Mouse (Mus musculus) right cerebral cortex, postnatal 10 days (tissue): ENCODE measurements around the gene Eml1.

Source experiments
- DNase-seq, 2 experiments: peaks; one replicate each; pipeline ENCODE4 v3.0.0; 2021; ENCODE audit warnings: low spot score in 2 of 2

Gene Eml1

DNA sequence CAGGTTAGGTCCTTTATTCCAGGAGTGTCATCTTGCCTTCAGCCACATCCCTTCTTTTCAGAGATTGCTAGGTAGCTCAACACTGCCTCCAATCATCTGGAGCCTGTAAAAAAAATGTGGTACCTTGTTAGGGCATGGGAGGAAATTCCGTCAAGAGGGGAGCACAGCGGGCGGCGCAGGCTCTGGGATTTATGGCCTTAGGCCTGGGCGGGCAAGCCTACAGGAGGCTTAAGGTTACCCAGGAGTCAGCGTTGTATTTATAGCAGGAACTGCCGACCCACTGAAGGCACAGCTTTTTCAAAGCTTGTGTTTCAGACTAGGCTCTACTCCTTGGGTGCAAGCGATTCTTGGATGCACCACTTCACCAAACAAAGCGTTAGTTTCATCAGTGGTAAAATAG, 2.9 kb downstream of the Eml1 start:
- DNase-seq = no peak

DNA sequence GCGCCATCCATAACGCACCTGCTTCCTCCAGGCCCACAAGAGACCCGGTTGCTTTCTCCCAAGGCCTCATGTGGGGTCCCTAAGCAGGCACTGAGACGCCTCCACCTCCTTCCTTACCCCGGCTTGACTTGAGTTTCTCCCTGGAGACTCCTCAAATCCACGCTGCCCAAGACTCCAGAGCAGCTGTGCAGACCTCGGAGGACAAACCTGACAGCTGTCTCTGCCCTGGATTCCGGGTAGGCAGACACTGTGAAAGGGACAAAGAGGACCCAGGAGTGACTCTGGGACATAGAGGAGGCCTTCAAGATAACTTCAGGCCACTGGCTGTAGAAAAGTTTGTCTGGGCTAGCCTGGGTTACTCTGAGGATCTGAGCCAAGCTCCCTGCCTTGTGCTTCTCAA, 3.9 kb downstream of the Eml1 start:
- no peak for DNase-seq

GRCm38 (mm10) chr12:108378379-108379133, 7.8 kb downstream of the Eml1 start:
- peak; percentile 74 to 88 for DNase-seq

DNA sequence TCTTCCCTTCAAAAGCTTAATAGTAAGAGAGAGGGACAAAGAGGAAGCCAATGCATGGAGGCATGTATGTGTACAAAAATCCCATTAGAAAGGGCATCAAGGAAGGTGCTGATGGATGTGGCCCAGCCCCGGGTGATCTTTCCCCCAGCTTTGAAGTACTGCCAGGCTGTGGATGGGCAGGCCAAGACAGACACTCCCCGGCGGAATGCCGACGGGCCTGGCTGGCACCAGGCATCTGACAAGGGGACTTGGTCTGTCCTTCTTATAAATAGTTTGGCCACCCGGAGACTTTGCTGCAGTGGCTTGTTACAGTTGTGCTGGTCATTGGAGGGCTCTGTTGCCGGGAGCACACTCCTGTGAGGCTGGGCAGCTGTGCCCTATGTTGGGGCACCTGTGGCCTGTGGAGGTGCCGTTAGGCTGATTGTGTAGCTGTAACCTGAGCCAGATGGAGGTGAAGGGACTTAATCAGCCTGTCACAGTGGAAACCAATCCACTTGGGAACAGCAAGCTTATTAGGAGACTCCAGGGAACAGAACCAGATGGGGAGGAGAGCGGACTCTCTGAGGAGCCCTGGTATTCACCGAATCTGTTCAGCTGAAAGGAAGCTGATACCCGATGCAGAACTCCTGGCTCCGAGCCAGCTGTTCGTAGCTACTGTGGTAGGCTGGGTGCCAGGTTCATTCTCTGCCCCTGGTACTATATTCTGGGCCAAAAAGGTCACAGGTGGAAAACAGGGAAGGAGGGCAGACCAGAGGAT, 15.9 kb downstream of the Eml1 start:
- DNase-seq = peak in 1 of 2 experiments; percentile 55

DNA sequence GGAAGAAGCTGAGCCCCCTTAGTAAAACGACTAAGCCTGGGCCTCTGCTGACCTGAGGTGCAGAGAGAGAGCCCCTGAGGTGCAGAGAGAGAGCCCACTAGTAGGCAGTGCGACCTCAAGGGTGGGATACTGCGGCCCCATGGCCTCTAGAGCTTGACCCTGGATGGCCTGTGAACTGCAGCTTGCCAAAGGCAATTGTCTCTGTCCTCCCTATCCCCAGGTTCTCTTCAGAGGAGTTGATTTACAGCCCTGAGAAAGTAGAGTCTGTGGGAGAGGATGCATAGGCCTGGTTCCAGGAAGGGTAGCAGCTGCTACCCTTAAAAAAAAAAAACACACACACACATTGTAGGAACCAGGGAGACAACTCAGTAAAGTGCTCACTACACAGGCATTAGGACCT, 19.0 kb downstream of the Eml1 start:
- DNase-seq = no peak

- no peak for DNase-seq
These were observed 21.7 kb downstream of the Eml1 start for GRCm38 (mm10) chr12:108392254-108393044.

DNA sequence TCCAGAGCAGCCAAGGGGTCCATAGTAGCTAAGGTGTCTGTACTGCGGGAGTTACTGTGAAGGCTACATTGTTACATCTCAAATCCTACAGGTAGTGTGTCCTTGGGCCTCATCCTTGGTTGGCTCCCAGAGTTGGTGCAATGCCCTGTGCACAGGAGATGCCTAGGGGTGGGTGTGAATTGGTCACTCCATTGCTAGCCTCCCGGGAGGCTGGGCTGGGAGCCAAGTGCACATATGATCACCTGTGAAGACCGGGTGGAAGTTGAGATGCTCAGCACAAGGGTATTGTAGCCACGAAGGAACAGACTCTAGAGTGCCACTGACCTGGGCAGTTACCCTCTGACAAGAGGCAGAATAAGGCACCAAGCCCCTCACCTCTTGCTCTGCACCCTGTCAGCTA, 22.3 kb downstream of the Eml1 start:
- no peak for DNase-seq

- peak in 1 of 2 experiments; percentile 60 for DNase-seq
These were observed 22.9 kb downstream of the Eml1 start for GRCm38 (mm10) chr12:108393637-108394036.

- peak in 1 of 2 experiments; percentile 71 for DNase-seq
These were observed 24.0 kb downstream of the Eml1 start for GRCm38 (mm10) chr12:108394534-108395284.

GRCm38 (mm10) chr12:108395285-108395660, 24.5 kb downstream of the Eml1 start:
- peak; percentile 52 to 55 for DNase-seq

GRCm38 (mm10) chr12:108396081-108396947, 25.6 kb downstream of the Eml1 start:
- peak; percentile 77 to 88 for DNase-seq

DNA sequence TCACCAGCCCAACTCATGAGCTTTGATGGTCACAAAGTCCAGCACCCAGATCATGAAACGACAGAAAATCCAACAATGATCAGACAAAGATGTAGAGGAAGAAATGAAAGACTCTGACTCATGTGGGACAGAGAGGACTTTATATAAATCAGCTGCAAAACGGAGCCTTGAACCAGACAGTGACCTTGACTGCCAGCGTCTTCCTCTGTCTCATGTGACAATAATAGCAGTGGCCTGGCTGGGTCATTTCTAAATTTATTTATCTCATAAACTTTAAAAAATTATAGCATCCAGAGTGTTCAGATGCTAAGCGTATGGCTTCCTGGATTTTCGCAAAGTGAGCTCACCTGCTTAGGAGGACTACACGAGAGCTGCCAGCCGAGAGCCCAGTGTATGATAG, 27.9 kb downstream of the Eml1 start:
- DNase-seq = no peak

DNA sequence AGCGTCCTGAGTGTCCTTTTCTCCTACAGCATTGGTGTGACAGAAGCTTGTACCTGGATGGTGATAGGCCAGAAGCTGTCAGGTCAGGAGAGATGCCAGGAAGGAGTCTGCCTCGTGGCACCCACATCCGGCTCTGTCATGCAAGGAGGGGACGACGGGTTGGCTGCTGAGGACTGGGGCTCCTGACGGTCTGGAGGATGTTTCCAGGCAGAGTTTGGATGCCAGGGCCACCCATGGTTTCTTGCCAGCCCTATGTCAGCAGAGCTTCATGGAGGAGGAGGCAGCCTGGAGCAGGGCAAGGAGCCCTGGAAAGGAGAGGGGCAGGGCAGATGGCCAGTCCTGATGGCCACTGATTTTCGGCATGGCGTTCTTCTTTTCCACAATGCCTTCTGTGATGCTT, 28.4 kb downstream of the Eml1 start:
- no peak for DNase-seq

DNA sequence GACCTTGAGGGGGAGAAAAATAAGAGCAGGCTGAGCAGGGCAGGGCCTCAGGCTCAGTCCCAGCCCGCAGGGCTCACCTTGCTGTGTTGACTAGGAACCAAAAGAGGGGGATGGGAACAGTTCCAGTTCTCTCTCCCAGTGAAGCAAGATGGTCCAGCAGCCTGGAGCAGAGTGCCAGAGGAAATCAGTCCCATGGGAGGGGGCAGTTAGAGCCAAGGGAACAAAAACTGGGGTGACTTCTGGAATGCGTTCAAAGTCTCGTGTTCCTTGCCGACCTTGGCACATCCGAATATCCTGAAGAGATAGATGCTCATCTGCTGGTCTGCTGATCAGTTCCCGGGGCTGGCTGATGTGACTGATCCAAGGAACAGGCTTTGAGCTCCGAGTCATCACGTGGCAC, 30.2 kb downstream of the Eml1 start:
- DNase-seq = no peak

- DNase-seq = no peak
These were observed 33.2 kb downstream of the Eml1 start for GRCm38 (mm10) chr12:108403957-108404356.

DNA sequence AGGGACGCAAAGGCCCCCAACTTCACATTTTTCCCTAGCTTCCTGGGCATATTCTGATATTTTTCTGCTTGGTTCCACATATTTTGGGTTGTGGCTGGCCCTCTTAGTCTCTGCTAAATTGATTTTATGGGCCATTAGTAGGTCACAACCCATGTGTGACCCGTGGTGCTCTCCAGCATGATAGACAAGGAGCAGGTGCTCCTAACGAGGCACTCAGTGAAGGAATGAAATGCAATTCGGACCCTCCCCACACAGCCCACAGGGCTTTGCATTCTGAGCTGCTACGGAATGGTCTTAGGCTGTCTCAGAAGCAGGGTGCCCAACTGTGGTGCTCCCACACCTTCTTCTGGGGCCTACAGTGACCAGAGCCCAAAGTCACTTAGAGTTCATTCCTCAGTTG, 38.3 kb downstream of the Eml1 start:
- DNase-seq = no peak

- no peak for DNase-seq
These were observed 39.9 kb downstream of the Eml1 start for GRCm38 (mm10) chr12:108410416-108411208.

DNA sequence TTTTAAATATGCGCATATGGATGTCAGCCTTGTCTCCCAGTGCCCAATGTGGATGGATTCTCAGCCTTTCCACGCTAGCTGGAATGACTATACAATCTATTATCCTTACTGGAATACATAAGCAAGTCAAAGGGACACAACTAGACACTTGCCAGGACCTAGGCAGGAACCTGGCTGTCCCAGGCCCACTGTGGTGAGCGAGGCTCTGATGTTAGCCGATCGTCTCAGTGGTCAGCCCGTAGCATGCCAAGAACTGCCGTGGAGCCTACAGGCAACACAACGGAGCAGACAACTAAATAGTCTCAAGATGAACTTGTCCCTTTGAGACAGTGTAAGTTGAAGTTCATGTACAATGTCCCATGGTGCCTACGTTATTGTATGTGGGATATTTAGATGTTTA, 44.2 kb downstream of the Eml1 start:
- no peak for DNase-seq

DNA sequence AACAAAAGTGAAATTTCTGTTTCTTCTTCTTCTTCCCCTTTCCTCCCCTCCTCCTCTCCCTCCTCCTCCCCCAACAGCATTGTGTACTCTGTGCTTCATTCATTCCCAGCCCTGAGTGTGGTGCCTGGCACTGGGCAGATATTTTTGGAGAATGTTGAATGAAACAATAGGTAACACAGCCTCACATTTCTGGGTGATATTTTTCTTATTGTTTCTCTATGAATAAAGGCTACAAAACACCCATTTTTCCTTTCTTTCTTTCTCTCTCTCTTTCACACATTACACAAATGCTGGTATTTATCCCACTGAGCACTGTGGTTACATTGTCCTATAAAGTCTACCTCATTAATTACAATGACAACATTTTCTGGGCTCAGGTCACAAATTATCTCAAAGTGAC, 48.8 kb downstream of the Eml1 start:
- DNase-seq = no peak

GRCm38 (mm10) chr12:108421477-108421876, 50.7 kb downstream of the Eml1 start:
- no peak for DNase-seq
